Mouse (Mus musculus) liver, embryonic 13.5 days (tissue): ENCODE measurements around the gene Hadh. TPM values are rescaled to one million over a fixed set of nuclear protein-coding genes. Genes with fewer than 3 reads are reported as not detected.

Source experiments
- ATAC-seq: fragments of 200-750 bp; cut with Nextera tagmentation; 2 replicates; pipeline ENCODE4 v1.8.0; 2017; ENCODE audit warnings: low read depth, mild to moderate bottlenecking, moderate number of reproducible peaks, moderate library complexity
- DNase-seq: peaks from one replicate; pipeline ENCODE4 v3.0.0; 2022
- H3K27ac ChIP-seq: fragments of 300-500 bp; sonication (generic); 2 replicates; pipeline ENCODE4 v1.5.1; 2015; ENCODE audit warnings: moderate library complexity, mild to moderate bottlenecking, inconsistent platforms
- H3K27me3 ChIP-seq: fragments of 300-500 bp; sonication (generic); 2 replicates; pipeline ENCODE4 v1.6.1; 2015; ENCODE audit warnings: mild to moderate bottlenecking, inconsistent platforms
- H3K36me3 ChIP-seq: fragments of 300-500 bp; sonication (generic); 2 replicates; pipeline ENCODE4 v1.6.1; 2015; ENCODE audit warnings: mild to moderate bottlenecking, inconsistent platforms
- H3K4me1 ChIP-seq: fragments of 300-500 bp; sonication (generic); replicated peaks from 2 replicates; pipeline ENCODE4 v1.6.1; 2015; ENCODE audit warnings: inconsistent platforms
- H3K4me2 ChIP-seq: fragments of 300-500 bp; sonication (generic); 2 replicates; pipeline ENCODE4 v1.6.1; 2015; ENCODE audit warnings: inconsistent platforms, mild to moderate bottlenecking, moderate library complexity
- H3K4me3 ChIP-seq: fragments of 300-500 bp; sonication (generic); replicated peaks from 2 replicates; pipeline ENCODE4 v1.5.1; 2015; ENCODE audit warnings: mild to moderate bottlenecking, inconsistent platforms
- H3K9ac ChIP-seq: fragments of 300-500 bp; sonication (generic); 2 replicates; pipeline ENCODE4 v1.6.1; 2015; ENCODE audit warnings: mild to moderate bottlenecking, inconsistent platforms
- H3K9me3 ChIP-seq: fragments of 300-500 bp; sonication (generic); replicated peaks from 2 replicates; pipeline ENCODE4 v1.6.1; 2016; ENCODE audit warnings: inconsistent platforms
- WGBS: fragments of 180-500 bp; shearing (Covaris S2); methylation state at CpG from one replicate; pipeline ENCODE4 v1.1.7; 2015; ENCODE audit not compliant: insufficient replicate concordance; 5-methylcytosine and 5-hydroxymethylcytosine counted together
- polyA plus RNA-seq: library from polyadenylated mRNA; unstranded; fragments of >200 nt; fragmentation: Nextera tagmentation; extraction: Ambion mirVana; gene quantifications from 2 replicates; pipeline ENCODE4 v1.2.1, GENCODE M21; 2015

The Hadh gene
- polyA plus RNA-seq, 1 experiment from 2014 or later: 79.6 TPM

DNA sequence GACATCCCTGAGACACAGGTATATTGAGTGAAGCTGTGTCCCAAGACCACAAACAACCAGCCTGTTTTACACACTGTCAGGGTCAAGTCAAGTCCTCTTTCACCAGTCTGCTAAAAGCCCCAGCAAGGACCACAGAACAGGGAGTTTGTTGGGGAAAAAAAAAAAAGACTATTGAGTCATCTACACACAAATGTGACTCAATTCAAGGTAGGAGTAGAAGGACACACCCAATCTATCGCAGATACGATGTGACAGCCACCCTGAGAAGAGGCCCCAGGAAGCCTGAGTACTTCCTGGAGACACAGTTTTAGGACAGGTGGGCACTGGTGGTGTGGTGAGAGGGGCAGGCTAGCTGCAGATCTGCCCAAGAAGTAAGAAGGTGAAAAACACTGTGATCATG lies 21.6 kb downstream of the Hadh start:
- Histone ChIP-seq H3K36me3 (peaks cover 35% of the 10 kb centered on the region), H3K4me1 (0 out of 2 replicates have a peak, but pooled peaks cover 3% of the 10 kb centered on the region), H3K9me3 (peaks cover 4% of the 10 kb centered on the region; the same call in 1 of the 2 replicates), H3K4me2 (no peak overlapping the region), H3K9ac (no peak overlapping the region), H3K27ac (no peak overlapping the region), H3K27me3 (no peaks in the 10 kb centered on the region), H3K4me3 (no peak overlapping the region)
- no peak for ATAC-seq
- no peak for DNase-seq
- 46% methylated on average over 2 of the region's 2 CpGs for WGBS

DNA sequence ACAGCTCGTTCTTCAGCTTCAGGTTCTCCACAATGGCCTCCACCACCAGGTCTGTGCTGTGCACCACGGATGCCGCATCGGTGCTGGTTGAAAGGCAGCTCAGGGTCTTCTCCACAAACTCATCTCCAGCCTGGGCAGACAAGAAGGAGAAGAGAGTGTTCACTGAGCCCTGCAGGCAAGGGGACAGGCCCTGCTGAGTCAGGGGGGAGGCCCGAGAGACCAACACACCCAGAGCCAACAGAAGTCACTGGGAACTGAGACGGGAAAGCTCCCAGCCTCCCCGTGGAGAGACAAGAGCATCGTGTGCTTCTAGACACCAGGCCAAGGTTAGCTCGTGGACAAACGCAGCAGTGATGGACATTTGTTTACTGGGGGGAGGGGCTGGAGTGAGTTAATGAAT lies 23.5 kb downstream of the Hadh start:
- DNase-seq (no peak), ATAC-seq (no peak)
- Histone ChIP-seq H3K4me1 (0 out of 2 replicates have a peak, but pooled peaks cover 3% of the 10 kb centered on the region), H3K4me2 (no peak overlapping the region), H3K4me3 (no peak overlapping the region), H3K36me3 (0 out of 2 replicates have a peak, but pooled peaks cover 24% of the 10 kb centered on the region), H3K27me3 (no peaks in the 10 kb centered on the region), H3K9me3 (no peaks in the 10 kb centered on the region), H3K27ac (no peak overlapping the region), H3K9ac (no peak overlapping the region)
- 71% methylated on average over 10 of the region's 10 CpGs for WGBS

DNA sequence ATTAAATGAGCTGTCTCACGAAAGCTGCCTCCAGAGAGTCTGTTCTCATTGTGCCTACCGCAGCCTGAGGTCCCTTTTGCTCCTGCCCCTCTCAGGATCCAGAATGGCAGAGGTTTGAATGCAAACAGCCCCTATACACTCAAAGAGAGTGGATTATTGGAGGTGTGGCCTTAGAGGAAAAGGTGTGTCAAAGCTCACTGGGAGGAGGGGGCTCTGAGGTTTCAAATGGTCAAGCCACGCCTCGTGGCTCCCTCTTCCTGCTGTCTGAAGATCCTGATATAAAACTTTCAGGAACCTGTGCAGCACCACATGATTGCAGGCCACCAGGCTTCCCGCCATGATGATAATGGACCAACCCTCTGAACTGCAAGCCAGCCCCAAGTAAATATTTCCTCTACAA lies 24.1 kb downstream of the Hadh start:
- DNase-seq: no peak
- Histone ChIP-seq H3K27ac (no peak overlapping the region), H3K9ac (no peak overlapping the region), H3K36me3 (peaks cover 27% of the 10 kb centered on the region; the same call in 1 of the 2 replicates), H3K4me2 (no peak overlapping the region), H3K9me3 (no peaks in the 10 kb centered on the region), H3K4me1 (0 out of 2 replicates have a peak, but pooled peaks cover 3% of the 10 kb centered on the region), H3K4me3 (no peak overlapping the region), H3K27me3 (no peaks in the 10 kb centered on the region)
- WGBS: 63% methylated on average over 5 of the region's 5 CpGs
- ATAC-seq: no peak

DNA sequence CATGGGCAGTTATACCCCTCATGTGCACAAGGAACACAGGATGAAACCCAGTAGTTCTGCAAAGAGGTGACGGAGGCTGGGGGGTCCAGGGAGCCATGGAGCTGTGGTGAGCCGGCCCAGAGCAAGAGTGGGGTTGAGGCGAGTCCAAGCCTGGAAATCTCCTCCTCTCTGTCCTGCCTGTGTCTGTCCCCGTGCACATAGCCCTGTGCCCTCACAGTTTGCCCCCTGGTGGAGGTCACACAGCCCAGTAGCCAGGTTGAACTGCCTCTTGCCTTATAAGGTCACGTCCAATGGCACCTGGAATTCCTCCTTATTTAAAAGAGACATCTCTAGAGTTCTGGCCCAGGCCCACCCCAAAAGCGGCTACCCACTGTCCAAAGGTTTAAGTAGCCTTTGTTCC lies 24.5 kb downstream of the Hadh start:
- H3K27ac ChIP-seq: no peak overlapping the region
- H3K4me1 ChIP-seq: 0 out of 2 replicates have a peak, but pooled peaks cover 3% of the 10 kb centered on the region
- no peak overlapping the region for H3K4me2 ChIP-seq
- no peak overlapping the region for H3K4me3 ChIP-seq
- WGBS: 71% methylated on average over 6 of the region's 6 CpGs
- no peak overlapping the region for H3K9ac ChIP-seq
- H3K9me3 ChIP-seq: no peaks in the 10 kb centered on the region
- no peak for ATAC-seq
- no peaks in the 10 kb centered on the region for H3K27me3 ChIP-seq
- peaks cover 27% of the 10 kb centered on the region; the same call in 1 of the 2 replicates for H3K36me3 ChIP-seq
- DNase-seq: no peak

DNA sequence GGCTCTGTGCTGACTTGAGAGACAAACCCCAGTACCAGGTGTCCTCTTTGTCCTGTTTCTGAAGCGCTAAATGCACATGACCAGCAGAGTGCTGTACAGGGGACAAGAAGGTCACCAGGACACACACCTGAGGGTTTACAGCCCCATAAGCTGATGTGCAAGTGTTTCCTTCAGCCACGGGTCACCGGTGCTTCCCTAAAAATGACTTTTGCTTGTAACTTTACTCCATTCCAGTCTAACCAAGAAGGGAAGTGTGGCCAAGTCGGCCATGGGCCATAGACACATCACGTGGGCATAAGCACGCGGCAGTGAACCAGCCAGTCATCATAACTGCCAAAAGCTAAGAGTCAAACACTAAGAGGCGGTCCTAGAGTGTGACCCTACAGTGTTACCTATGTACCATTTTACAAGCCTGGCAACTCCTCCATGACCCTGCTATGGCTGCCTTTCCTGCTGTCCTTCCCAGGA lies 25.3 kb downstream of the Hadh start:
- Histone ChIP-seq H3K27ac (no peak overlapping the region), H3K9me3 (no peaks in the 10 kb centered on the region), H3K36me3 (peaks cover 32% of the 10 kb centered on the region; the same call in 1 of the 2 replicates)

DNA sequence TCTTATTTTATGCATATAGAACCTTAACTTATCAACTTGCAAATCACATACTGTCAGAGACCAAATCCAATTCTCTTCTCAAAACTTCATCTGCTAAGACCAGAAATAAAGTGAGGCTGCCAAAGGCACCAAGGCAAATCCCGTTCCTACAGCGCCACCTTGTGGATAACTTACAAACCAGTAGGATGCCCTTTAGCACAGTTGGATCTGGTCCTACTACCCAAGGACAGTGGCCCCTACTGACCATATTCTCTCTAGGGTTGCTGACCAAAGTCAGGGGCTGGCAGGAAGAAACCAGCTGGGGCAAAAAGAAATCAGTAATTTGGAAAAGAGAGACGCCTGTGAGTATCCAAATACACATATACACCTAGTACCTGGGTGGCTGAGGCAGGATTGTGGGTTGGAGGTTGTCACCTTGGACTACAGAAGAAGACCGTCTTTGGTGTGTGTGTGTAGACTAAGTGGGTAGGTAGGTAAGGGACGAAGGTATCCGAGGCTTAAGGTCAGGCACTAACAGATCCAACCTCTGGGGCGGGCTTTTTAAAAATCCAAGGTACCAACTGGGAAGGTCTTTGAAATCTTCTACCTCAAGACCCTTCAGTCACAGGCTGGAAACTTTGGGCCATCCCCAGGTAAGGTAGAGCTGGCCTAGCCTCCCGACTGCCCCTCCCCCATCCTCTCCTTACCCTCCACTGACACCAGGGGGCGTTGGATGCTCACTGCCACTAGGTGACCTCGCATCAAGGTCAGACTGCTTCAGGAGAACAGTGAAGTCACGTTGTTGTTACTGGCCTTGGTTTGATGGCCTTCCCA lies 25.9 kb downstream of the Hadh start:
- WGBS: 50% methylated on average over 11 of the region's 11 CpGs
- Histone ChIP-seq H3K4me1 (0 out of 2 replicates have a peak, but pooled peaks cover 3% of the 10 kb centered on the region), H3K9ac (no peak overlapping the region), H3K36me3 (peaks cover 32% of the 10 kb centered on the region; the same call in 1 of the 2 replicates), H3K4me3 (no peak overlapping the region), H3K9me3 (no peaks in the 10 kb centered on the region), H3K27ac (no peak overlapping the region), H3K27me3 (no peaks in the 10 kb centered on the region), H3K4me2 (no peak overlapping the region)
- ATAC-seq: peak; percentile 51; the same call in 1 of the 2 replicates
- peak; percentile 23 for DNase-seq

More for the DNA sequence above, 25.3 kb downstream of the Hadh start:
- Histone ChIP-seq H3K9ac (no peak overlapping the region), H3K4me1 (0 out of 2 replicates have a peak, but pooled peaks cover 3% of the 10 kb centered on the region), H3K4me2 (no peak overlapping the region), H3K4me3 (no peak overlapping the region), H3K27me3 (no peaks in the 10 kb centered on the region)
- ATAC-seq (no peak), DNase-seq (no peak)
- 81% methylated on average over 8 of the region's 8 CpGs for WGBS

DNA sequence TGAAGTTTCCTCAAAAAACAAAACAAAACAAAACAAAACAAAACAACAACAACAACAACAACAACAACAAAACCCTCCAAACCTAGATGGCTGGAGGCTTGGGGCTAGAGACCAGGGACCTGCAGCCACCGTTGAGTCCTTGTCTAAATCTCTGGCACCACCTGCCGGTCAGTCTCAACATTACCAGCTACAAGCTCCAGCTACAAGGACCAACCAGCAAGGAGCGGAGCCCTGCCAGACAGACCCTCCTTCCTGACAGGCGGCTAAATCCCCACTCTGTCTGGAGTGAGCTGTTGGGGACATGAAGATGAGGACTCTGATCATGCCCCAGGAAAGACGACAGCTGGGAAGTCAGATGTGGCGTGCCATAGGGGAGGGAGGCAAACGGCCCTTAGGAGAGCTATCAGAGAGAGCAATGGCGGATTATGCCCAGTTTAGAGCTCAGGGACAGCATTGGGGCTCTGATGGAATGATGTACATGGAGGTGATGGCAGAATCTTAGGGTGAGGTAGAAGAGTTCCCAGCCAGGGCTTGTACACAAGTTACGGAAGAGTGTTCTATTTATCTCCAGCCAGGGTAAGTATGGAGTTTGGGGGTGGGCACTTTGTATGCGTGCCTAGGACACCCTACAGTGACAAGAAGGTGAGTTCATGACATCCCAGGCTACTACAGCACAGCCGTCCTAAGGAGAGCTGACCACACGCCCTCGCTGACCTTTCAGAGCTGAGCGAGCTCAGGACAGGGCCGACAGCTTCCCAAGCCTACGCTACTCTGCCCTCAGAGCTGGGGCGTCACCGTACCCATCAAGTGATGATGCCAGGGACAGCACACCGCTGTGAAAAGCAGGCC lies 33.9 kb downstream of the Hadh start:
- 59% methylated on average over 19 of the region's 19 CpGs for WGBS
- Histone ChIP-seq H3K36me3 (peaks cover 30% of the 10 kb centered on the region), H3K9me3 (no peaks in the 10 kb centered on the region), H3K4me3 (no peak overlapping the region), H3K27me3 (no peaks in the 10 kb centered on the region), H3K4me2 (no peak overlapping the region), H3K4me1 (no peaks in the 10 kb centered on the region), H3K9ac (no peak overlapping the region), H3K27ac (no peak overlapping the region)
- DNase-seq (peak; percentile 47), ATAC-seq (peak; percentile 32; the same call in 1 of the 2 replicates)

DNA sequence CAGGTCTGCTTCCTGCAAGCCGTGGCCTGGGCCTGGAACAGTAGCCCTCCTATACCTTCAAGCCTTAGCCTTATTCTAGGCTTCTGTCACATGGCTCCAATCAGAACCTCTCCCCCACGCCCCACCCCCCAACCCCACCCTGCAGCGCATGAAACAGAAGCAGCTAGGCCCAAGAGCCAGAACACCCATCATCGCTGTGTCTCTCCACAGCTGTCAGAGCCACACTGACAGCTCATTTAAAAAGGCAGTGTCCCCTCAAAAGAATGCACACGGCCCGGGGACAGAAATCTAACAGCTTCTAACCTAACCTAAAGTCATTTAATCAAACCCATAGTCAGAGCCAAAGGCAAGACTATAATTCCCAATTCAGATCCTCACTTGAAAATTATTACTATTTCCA lies 34.8 kb downstream of the Hadh start:
- Histone ChIP-seq H3K4me2 (no peak overlapping the region), H3K36me3 (peaks cover 26% of the 10 kb centered on the region), H3K27me3 (no peaks in the 10 kb centered on the region), H3K9me3 (no peaks in the 10 kb centered on the region), H3K9ac (no peak overlapping the region), H3K4me3 (no peak overlapping the region), H3K27ac (no peak overlapping the region), H3K4me1 (no peaks in the 10 kb centered on the region)
- DNase-seq (no peak), ATAC-seq (no peak)
- 78% methylated on average over 5 of the region's 6 CpGs for WGBS

DNA sequence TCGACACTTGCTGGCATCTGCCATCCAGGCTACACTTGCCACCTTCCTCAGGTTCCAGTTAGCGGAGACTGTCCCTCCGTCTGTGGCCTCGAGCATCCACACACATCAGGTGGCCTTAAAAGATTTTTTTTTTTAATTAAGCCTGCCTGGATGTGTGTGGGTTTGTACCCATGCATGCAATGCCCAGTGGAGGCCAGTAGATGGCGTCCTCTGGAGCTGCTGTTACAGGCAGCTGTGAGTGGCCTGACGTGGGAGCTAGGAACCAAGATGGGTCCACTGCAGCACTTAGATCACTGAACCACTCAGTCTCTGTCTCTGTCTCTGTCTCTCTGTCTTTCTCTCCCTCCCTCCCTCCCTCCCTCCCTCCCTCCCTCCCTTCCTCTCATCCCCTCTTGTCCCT lies 43.8 kb downstream of the Hadh start:
- Histone ChIP-seq H3K27me3 (no peaks in the 10 kb centered on the region), H3K9me3 (no peaks in the 10 kb centered on the region), H3K4me1 (no peaks in the 10 kb centered on the region), H3K27ac (no peak overlapping the region), H3K4me2 (no peak overlapping the region), H3K36me3 (peaks cover 12% of the 10 kb centered on the region; the same call in 1 of the 2 replicates), H3K4me3 (no peak overlapping the region), H3K9ac (no peak overlapping the region)
- ATAC-seq: no peak
- WGBS: 58% methylated on average over 6 of the region's 6 CpGs
- no peak for DNase-seq

DNA sequence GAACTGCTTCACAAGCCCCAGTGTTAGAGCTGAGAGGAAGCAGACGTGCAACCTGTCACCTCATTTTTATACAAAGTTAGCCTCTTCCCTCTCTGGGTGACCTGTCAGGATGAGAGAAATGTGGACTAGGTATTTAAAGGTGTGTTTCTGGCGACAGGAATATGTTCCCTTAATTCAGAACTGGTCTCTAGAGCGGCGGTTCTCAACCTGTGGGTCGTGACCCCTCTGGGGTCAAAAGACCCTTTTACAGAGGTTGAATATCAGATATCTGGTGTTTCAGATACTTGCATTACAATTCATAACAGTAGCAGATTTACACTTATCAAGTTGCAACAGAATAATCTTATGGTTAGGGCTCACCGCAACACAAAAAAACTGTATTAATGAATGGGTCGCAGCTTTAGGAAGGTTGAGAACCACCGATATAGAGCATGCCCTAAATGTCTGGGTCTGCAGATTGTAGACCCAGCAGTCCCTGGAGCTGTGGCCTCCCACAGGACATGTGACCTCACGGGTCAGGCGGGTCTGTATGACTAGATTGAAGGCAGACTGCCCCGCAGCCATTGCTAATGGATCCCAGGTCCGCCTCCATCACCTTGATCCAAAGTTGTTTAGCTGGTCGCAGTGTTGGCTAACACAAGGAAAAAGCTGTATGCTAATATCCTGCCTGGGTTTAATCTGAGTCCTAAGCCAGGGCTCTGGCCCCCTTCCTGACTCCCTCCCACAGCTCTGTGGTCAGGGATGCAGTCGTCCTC lies 53.1 kb downstream of the Hadh start:
- ATAC-seq: no peak
- 75% methylated on average over 14 of the region's 14 CpGs for WGBS
- Histone ChIP-seq H3K9ac (no peak overlapping the region), H3K27me3 (no peaks in the 10 kb centered on the region), H3K36me3 (no peaks in the 10 kb centered on the region), H3K4me1 (no peaks in the 10 kb centered on the region), H3K4me2 (no peak overlapping the region), H3K9me3 (no peaks in the 10 kb centered on the region), H3K27ac (no peak overlapping the region), H3K4me3 (no peak overlapping the region)
- DNase-seq: no peak
